Mouse (Mus musculus): ENCODE data around the gene Lhx5. TPM values are rescaled to one million over a fixed set of nuclear protein-coding genes. Genes with fewer than 3 reads are reported as not detected.

Lhx5 gene
- polyA plus RNA-seq, 1 experiment from 2014 or later: not detected

- WGBS (ENCODE audit: insufficient replicate concordance): 8% methylated on average over 9 of the region's 9 CpGs
- H3K9ac ChIP-seq (replicated peaks): no peak overlapping the region
- peaks cover 26% of the 10 kb centered on the region for H3K27me3 ChIP-seq (ENCODE audit: insufficient read depth, low read length)
- ATAC-seq (peak; percentile 31), DNase-seq (peak; percentile 79)
- H3K4me2 ChIP-seq (ENCODE audit: low read depth, low read length): no peak overlapping the region
- no peak overlapping the region for H3K4me3 ChIP-seq (ENCODE audit: low read depth, low read length)
- TF ChIP-seq CTCF (IDR thresholded peaks at IDR 0.05; ENCODE audit: low read depth) (peak; percentile 80), EP300 (IDR thresholded peaks at IDR 0.05; ENCODE audit: low read depth) (no peak)
- H3K36me3 ChIP-seq (replicated peaks; ENCODE audit: insufficient read depth, low read length): no peaks in the 10 kb centered on the region
- H3K27ac ChIP-seq (ENCODE audit: low read depth): no peak overlapping the region
- H3K9me3 ChIP-seq (ENCODE audit: low read length): no peaks in the 10 kb centered on the region
- no peaks in the 10 kb centered on the region for H3K4me1 ChIP-seq (ENCODE audit: insufficient read depth)
These were observed 26.1 kb downstream of the Lhx5 start for GRCm38 (mm10) chr5:120457628-120458027.

DNA sequence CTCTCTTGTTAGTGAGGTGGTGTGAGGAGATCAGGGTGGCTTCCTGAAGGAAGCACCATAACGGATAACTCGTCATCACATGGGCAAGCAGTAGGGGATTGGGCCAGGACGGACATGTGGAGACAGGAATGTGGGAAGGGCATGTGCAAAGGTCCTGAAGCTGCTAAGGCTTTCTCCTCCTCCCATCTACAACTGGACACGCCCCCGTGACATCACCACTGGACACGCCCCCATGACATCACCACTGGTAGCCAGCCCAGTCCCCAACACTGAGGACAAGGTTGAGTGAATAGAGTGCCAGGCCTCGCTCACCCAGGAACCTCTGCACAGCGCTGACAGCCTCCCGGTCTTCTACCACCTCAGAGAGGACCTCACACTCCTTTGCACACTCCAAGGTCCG lies 27.6 kb downstream of the Lhx5 start:
- Histone ChIP-seq H3K4me1 (ENCODE audit: insufficient read depth) (no peaks in the 10 kb centered on the region), H3K9me3 (ENCODE audit: low read length) (no peaks in the 10 kb centered on the region), H3K27me3 (ENCODE audit: insufficient read depth, low read length) (peaks cover 31% of the 10 kb centered on the region), H3K36me3 (replicated peaks; ENCODE audit: insufficient read depth, low read length) (no peaks in the 10 kb centered on the region), H3K9ac (replicated peaks) (no peak overlapping the region), H3K4me3 (ENCODE audit: low read depth, low read length) (no peak overlapping the region), H3K27ac (ENCODE audit: low read depth) (no peak overlapping the region), H3K4me2 (ENCODE audit: low read depth, low read length) (no peak overlapping the region)
- DNase-seq (peak; percentile 63), ATAC-seq (peak; percentile 40; the same call in 1 of the 2 replicates)
- TF ChIP-seq CTCF (IDR thresholded peaks at IDR 0.05; ENCODE audit: low read depth) (no peak), EP300 (IDR thresholded peaks at IDR 0.05; ENCODE audit: low read depth) (no peak)
- WGBS (ENCODE audit: insufficient replicate concordance): 64% methylated on average over 10 of the region's 10 CpGs

DNA sequence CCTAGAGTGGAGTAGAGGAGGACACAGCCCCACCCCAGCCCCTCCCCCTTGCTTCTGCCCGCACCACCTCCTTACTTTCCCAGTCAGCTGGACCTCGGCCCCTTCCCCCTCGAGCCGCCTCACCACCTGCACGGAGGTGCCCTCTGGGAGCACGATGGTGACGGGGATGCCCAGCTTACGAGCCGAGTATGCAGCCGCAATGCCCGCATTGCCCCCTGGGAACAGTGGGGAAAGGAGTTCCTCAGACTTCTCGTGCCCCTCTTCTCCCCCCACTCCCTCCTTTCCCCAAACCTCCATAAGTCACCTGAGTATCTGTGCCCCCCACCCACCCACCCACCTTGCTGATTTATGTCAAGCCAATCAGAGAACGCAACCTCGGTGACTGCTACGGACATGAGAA lies 30.4 kb downstream of the Lhx5 start:
- 67% methylated on average over 15 of the region's 15 CpGs for WGBS (ENCODE audit: insufficient replicate concordance)
- TF ChIP-seq EP300 (IDR thresholded peaks at IDR 0.05; ENCODE audit: low read depth) (no peak), CTCF (IDR thresholded peaks at IDR 0.05; ENCODE audit: low read depth) (no peak)
- Histone ChIP-seq H3K27me3 (ENCODE audit: insufficient read depth, low read length) (0 out of 2 replicates have a peak, but pooled peaks cover 11% of the 10 kb centered on the region), H3K9ac (replicated peaks) (no peak overlapping the region), H3K9me3 (ENCODE audit: low read length) (no peaks in the 10 kb centered on the region), H3K27ac (ENCODE audit: low read depth) (no peak overlapping the region), H3K4me2 (ENCODE audit: low read depth, low read length) (no peak overlapping the region), H3K4me1 (ENCODE audit: insufficient read depth) (peaks cover 8% of the 10 kb centered on the region), H3K36me3 (replicated peaks; ENCODE audit: insufficient read depth, low read length) (no peaks in the 10 kb centered on the region), H3K4me3 (ENCODE audit: low read depth, low read length) (no peak overlapping the region)
- no peak for ATAC-seq
- no peak for DNase-seq

- H3K36me3 ChIP-seq (replicated peaks; ENCODE audit: insufficient read depth, low read length): no peaks in the 10 kb centered on the region
- no peak overlapping the region for H3K4me3 ChIP-seq (ENCODE audit: low read depth, low read length)
- peaks cover 20% of the 10 kb centered on the region for H3K4me1 ChIP-seq (ENCODE audit: insufficient read depth)
- WGBS (ENCODE audit: insufficient replicate concordance): 75% methylated on average over 4 of the region's 4 CpGs
- no peak overlapping the region for H3K9ac ChIP-seq (replicated peaks)
- peak; percentile 58 for DNase-seq
- H3K4me2 ChIP-seq (ENCODE audit: low read depth, low read length): no peak overlapping the region
- 0 out of 2 replicates have a peak, but pooled peaks cover 10% of the 10 kb centered on the region for H3K27me3 ChIP-seq (ENCODE audit: insufficient read depth, low read length)
- H3K9me3 ChIP-seq (ENCODE audit: low read length): no peaks in the 10 kb centered on the region
- no peak overlapping the region for H3K27ac ChIP-seq (ENCODE audit: low read depth)
- TF ChIP-seq EP300 (IDR thresholded peaks at IDR 0.05; ENCODE audit: low read depth) (no peak), CTCF (IDR thresholded peaks at IDR 0.05; ENCODE audit: low read depth) (peak; percentile 66)
- ATAC-seq: no peak
These were observed 32.8 kb downstream of the Lhx5 start for GRCm38 (mm10) chr5:120464321-120464720.

DNA sequence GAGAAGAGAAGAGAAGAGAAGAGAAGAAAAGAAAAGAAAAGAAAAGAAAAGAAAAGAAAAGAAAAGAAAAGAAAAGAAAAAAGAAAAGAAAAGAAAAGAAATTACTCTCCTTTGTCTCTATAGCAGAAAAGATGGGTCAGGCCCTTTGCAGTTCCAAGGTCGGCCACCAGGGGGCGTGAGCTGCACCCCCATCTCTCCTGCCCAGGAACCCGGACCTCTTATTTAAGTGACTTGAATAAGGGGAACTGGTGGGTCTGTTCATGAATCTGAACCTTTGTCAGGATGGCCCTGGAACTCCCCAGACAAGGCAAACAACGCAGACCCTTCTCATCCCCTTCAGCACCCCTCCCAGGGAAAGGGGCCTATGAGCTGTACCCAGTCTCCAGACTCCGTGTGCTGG lies 33.6 kb downstream of the Lhx5 start:
- H3K27me3 ChIP-seq (ENCODE audit: insufficient read depth, low read length): 0 out of 2 replicates have a peak, but pooled peaks cover 8% of the 10 kb centered on the region
- DNase-seq: peak; percentile 69

DNA sequence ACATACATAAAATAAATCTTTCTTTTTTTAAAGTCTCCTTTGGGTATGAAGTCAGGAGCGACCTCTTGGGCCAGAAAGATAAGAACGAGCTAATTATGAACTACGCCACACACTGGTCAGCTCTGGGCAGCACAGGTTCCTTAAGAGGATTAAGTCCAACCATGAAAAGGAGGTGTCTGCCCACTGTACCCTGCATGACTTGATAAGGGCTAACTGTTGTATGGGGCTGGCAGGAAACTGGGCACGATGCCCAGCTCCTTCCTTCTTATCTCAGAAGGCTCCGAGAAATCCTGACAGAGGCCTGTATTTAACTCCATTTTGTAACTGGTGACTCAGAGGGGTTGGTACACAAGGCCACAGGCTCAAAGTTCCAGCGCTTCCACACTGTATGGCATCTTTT lies 34.4 kb downstream of the Lhx5 start:
- DNase-seq (peak; percentile 74), ATAC-seq (peak; percentile 60)
- peaks cover 20% of the 10 kb centered on the region for H3K4me1 ChIP-seq (ENCODE audit: insufficient read depth)
- no peak overlapping the region for H3K27ac ChIP-seq (ENCODE audit: low read depth)
- H3K4me2 ChIP-seq (ENCODE audit: low read depth, low read length): no peak overlapping the region
- H3K4me3 ChIP-seq (ENCODE audit: low read depth, low read length): no peak overlapping the region
- no peaks in the 10 kb centered on the region for H3K9me3 ChIP-seq (ENCODE audit: low read length)
- no peak overlapping the region for H3K9ac ChIP-seq (replicated peaks)
- no peaks in the 10 kb centered on the region for H3K36me3 ChIP-seq (replicated peaks; ENCODE audit: insufficient read depth, low read length)
- TF ChIP-seq EP300 (IDR thresholded peaks at IDR 0.05; ENCODE audit: low read depth): peak; percentile 92
- TF ChIP-seq CTCF (IDR thresholded peaks at IDR 0.05; ENCODE audit: low read depth): peak; percentile 50
- 37% methylated on average over 6 of the region's 6 CpGs for WGBS (ENCODE audit: insufficient replicate concordance)
- H3K27me3 ChIP-seq (ENCODE audit: insufficient read depth, low read length): 0 out of 2 replicates have a peak, but pooled peaks cover 8% of the 10 kb centered on the region

More for the DNA sequence above, 33.6 kb downstream of the Lhx5 start:
- Histone ChIP-seq H3K4me3 (ENCODE audit: low read depth, low read length) (no peak overlapping the region), H3K27ac (ENCODE audit: low read depth) (no peak overlapping the region), H3K36me3 (replicated peaks; ENCODE audit: insufficient read depth, low read length) (no peaks in the 10 kb centered on the region), H3K4me2 (ENCODE audit: low read depth, low read length) (no peak overlapping the region), H3K4me1 (ENCODE audit: insufficient read depth) (peaks cover 20% of the 10 kb centered on the region), H3K9ac (replicated peaks) (no peak overlapping the region), H3K9me3 (ENCODE audit: low read length) (no peaks in the 10 kb centered on the region)
- ATAC-seq: no peak
- peak; percentile 77 for TF ChIP-seq CTCF (IDR thresholded peaks at IDR 0.05; ENCODE audit: low read depth)
- no peak for TF ChIP-seq EP300 (IDR thresholded peaks at IDR 0.05; ENCODE audit: low read depth)
- WGBS (ENCODE audit: insufficient replicate concordance): 37% methylated on average over 5 of the region's 5 CpGs

Measured in liver, postnatal 0 days (tissue).